Mouse (Mus musculus) ZHBTc4 (cell line): ENCODE data around the gene Ankrd54.

Source experiments
- DNase-seq: peaks from one replicate; pipeline ENCODE4 v3.0.0-alpha.2; 2011; ENCODE audit warnings: low read depth, low spot score

Ankrd54 gene

GRCm38 (mm10) chr15:79062376-79063159 is at the start of gene Ankrd54:
TSS of gene Ankrd54 (minus strand) at chr15:79062893.
- peak; percentile 99 for DNase-seq

- DNase-seq: no peak
These were observed 49.1 kb upstream of the Ankrd54 start for GRCm38 (mm10) chr15:79111774-79112173.

GRCm38 (mm10) chr15:79110528-79110927 is 47.8 kb upstream of the Ankrd54 start:
- DNase-seq: no peak

GRCm38 (mm10) chr15:79110031-79110430 is 47.3 kb upstream of the Ankrd54 start:
- DNase-seq: no peak

GRCm38 (mm10) chr15:79109321-79109934 is 46.7 kb upstream of the Ankrd54 start:
- peak; percentile 31 for DNase-seq

GRCm38 (mm10) chr15:79108421-79109320 is 46.0 kb upstream of the Ankrd54 start, which contains the start of gene Micall1:
TSS of gene Micall1 (plus strand) at chr15:79108898.
- DNase-seq: peak; percentile 50

- no peak for DNase-seq
These were observed 45.3 kb upstream of the Ankrd54 start for GRCm38 (mm10) chr15:79107966-79108365.

- DNase-seq: no peak
These were observed 43.1 kb upstream of the Ankrd54 start for GRCm38 (mm10) chr15:79105804-79106203.

GRCm38 (mm10) chr15:79103264-79103663 is 40.6 kb upstream of the Ankrd54 start:
- no peak for DNase-seq

GRCm38 (mm10) chr15:79101531-79101930 is 38.8 kb upstream of the Ankrd54 start:
- no peak for DNase-seq

GRCm38 (mm10) chr15:79100391-79100790 is 37.7 kb upstream of the Ankrd54 start:
- DNase-seq: no peak

- DNase-seq: no peak
These were observed 36.8 kb upstream of the Ankrd54 start for GRCm38 (mm10) chr15:79099456-79099855.

- DNase-seq: peak; percentile 39
These were observed 36.2 kb upstream of the Ankrd54 start for GRCm38 (mm10) chr15:79098868-79099267.

- DNase-seq: peak; percentile 27
These were observed 35.5 kb upstream of the Ankrd54 start for GRCm38 (mm10) chr15:79098220-79098619.

- DNase-seq: peak; percentile 47
These were observed 34.9 kb upstream of the Ankrd54 start for GRCm38 (mm10) chr15:79097611-79098025.

- no peak for DNase-seq
These were observed 34.4 kb upstream of the Ankrd54 start for GRCm38 (mm10) chr15:79097135-79097534.

- no peak for DNase-seq
These were observed 33.9 kb upstream of the Ankrd54 start for GRCm38 (mm10) chr15:79096556-79096955.

GRCm38 (mm10) chr15:79095483-79095882 is 32.8 kb upstream of the Ankrd54 start:
- DNase-seq: no peak

GRCm38 (mm10) chr15:79093083-79093839 is 30.6 kb upstream of the Ankrd54 start:
- DNase-seq: no peak

- no peak for DNase-seq
These were observed 29.6 kb upstream of the Ankrd54 start for GRCm38 (mm10) chr15:79092284-79092683.

- no peak for DNase-seq
These were observed 16.9 kb upstream of the Ankrd54 start for GRCm38 (mm10) chr15:79079567-79079966.
